In genomic region chr14:46787787-46788504, GRCm38 (mm10) we compare ENCODE assay signal across 8 mouse cellular contexts. TPM values are rescaled to one million over a fixed set of nuclear protein-coding genes. Genes with fewer than 3 reads are reported as not detected.
A peak's percentile ranks its signal among the peaks of the same experiment; 100 is the strongest.
DNase-seq lines count a peak whose midpoint lies in the region; ATAC-seq and TF ChIP-seq lines count a peak whose summit lies in the region.

TSS of gene Cnih1 (minus strand) at chr14:46788411.

- no peaks in the 10 kb centered on the region for H3K27me3 ChIP-seq in forebrain, embryonic 15.5 days

- peak within 1 kb of the TSS; percentile 94 for H3K9ac ChIP-seq in forebrain, embryonic 15.5 days (replicated peaks)

- H3K27ac ChIP-seq in forebrain, embryonic 15.5 days (replicated peaks): peak within 1 kb of the TSS; percentile 96

- 0 out of 2 replicates have a peak, but pooled peaks cover 6% of the 10 kb centered on the region for H3K36me3 ChIP-seq in forebrain, embryonic 15.5 days

- H3K4me2 ChIP-seq in forebrain, embryonic 15.5 days (replicated peaks): peak within 1 kb of the TSS; percentile 57

- intact Hi-C loops in heart, postnatal 25 days (cut with DNase I): loop anchor here (2.0 kb wide), 1 partner anchor 33 kb away; no protein-coding TSS in a partner anchor

- H3K9me3 ChIP-seq in forebrain, embryonic 15.5 days: no peaks in the 10 kb centered on the region

- ATAC-seq in forebrain, embryonic 15.5 days (replicated peaks): peak; percentile 98
- peak; percentile 90 for ATAC-seq in neutrophil, adult 5-6 weeks (ENCODE audit: extremely low read depth, insufficient number of reproducible peaks, low FRiP score, poor library complexity, severe bottlenecking)

- peak; percentile 88 for DNase-seq in ES-CJ7 (ENCODE audit: low read depth, low spot score)
- DNase-seq in cerebellum, adult 11 months: peak; percentile 90
- peak; percentile 82 for DNase-seq in heart, postnatal 25 days (ENCODE audit: low spot score)
- DNase-seq in layer of hippocampus, adult 18-20 months (ENCODE audit: low spot score in 2 of 2): peak; percentile 87 to 91
- DNase-seq in lung, adult 2 months: peak; percentile 87
- DNase-seq in thymus, adult 18-20 months: peak; percentile 76

- TF ChIP-seq POLR2A in lung, adult 2 months (IDR thresholded peaks at IDR 0.05; ENCODE audit: borderline replicate concordance, extremely low read depth, low read depth, low read length): 0 out of 2 replicates have a peak, but pooled peaks have one; percentile 18

- under 1% methylated on average over 85 of the region's 86 CpGs for WGBS in forebrain, embryonic 15.5 days
- WGBS in lung, adult 2 months: under 1% methylated on average over 85 of the region's 86 CpGs

- TF ChIP-seq CTCF in lung, adult 2 months (IDR thresholded peaks at IDR 0.05; ENCODE audit: insufficient read depth, low read length): peak; percentile 61

- H3K4me3 ChIP-seq in forebrain, embryonic 15.5 days: peak within 1 kb of the TSS; percentile 87
- peak within 1 kb of the TSS; percentile 91 for H3K4me3 ChIP-seq in lung, adult 2 months (replicated peaks; ENCODE audit: extremely low read depth, low read depth, low read length)

- H3K4me1 ChIP-seq in forebrain, embryonic 15.5 days: peaks cover 18% of the 10 kb centered on the region
- peaks cover 8% of the 10 kb centered on the region; the same call in 1 of the 2 replicates for H3K4me1 ChIP-seq in lung, adult 2 months (ENCODE audit: control insufficient read depth, insufficient read depth, low read length)

RNA-seq across cellular contexts. Expression of gene Cnih1, which starts in this region (rescaled TPM):
- 145 and 150 TPM in 2 replicates for polyA plus RNA-seq in forebrain, embryonic 15.5 days (2015; fragmentation: Nextera tagmentation; extraction: Ambion mirVana)
- total RNA-seq in heart, postnatal 25 days (2021): 10 to 100 TPM; 52.5 to 53.5 TPM
- 10 to 100 TPM; 73.6 to 78.1 TPM for total RNA-seq in layer of hippocampus, adult 18-20 months (2021)
- 44.8 and 48.8 TPM in 2 replicates for polyA plus RNA-seq in lung, adult 2 months (2012; rRNA removed)
- 18.7 TPM in 2 replicates for total RNA-seq in neutrophil, adult 5-6 weeks (2017)

Comparison
In these comparisons a context has a peak if more than half of its experiments do, and no peak if none do; other contexts are left out.
1. Peak in every context shown above with its lines: DNase-seq, ATAC-seq, H3K4me3 ChIP-seq and H3K27ac ChIP-seq.